Mouse (Mus musculus) liver, embryonic 14.5 days (tissue): ENCODE measurements around the gene Col8a2. TPM values are rescaled to one million over a fixed set of nuclear protein-coding genes. Genes with fewer than 3 reads are reported as not detected.

Experiments
- ATAC-seq: fragments of 200-750 bp; cut with Nextera tagmentation; 2 replicates; pipeline ENCODE4 v1.8.0; 2017; ENCODE audit warnings: moderate number of reproducible peaks, mild to moderate bottlenecking, moderate library complexity; ENCODE audit not compliant: insufficient read depth
- DNase-seq, 3 experiments: peaks; one replicate each; pipeline ENCODE4 v3.0.0-alpha.2; 2012 to 2013; ENCODE audit warnings: low read depth in 3 of 3, low spot score in 3 of 3
- H3K27ac ChIP-seq: fragments of 300-500 bp; sonication (generic); 2 replicates; pipeline ENCODE4 v1.5.1; 2014; ENCODE audit warnings: moderate library complexity, mild to moderate bottlenecking, control low read depth, inconsistent platforms
- H3K27me3 ChIP-seq: fragments of 300-500 bp; sonication (generic); 2 replicates; pipeline ENCODE4 v1.6.1; 2014; ENCODE audit warnings: mild to moderate bottlenecking, low read length, moderate library complexity; ENCODE audit not compliant: control insufficient read depth, insufficient read depth
- H3K36me3 ChIP-seq: fragments of 300-500 bp; sonication (generic); replicated peaks from 2 replicates; pipeline ENCODE4 v1.6.1; 2014; ENCODE audit warnings: low read depth; ENCODE audit not compliant: control insufficient read depth, insufficient read depth
- H3K4me1 ChIP-seq, 2 experiments: fragments of 200-500 bp in 1 of 2; fragments of 300-500 bp in 1 of 2; sonication (generic) in 1 of 2; replicated peaks; 2 replicates each; pipeline ENCODE4 v1.6.1; 2012 to 2014; ENCODE audit warnings: antibody characterized with exemption in 1 of 2, inconsistent platforms in 1 of 2, low read length in 1 of 2; ENCODE audit not compliant: control insufficient read depth in 2 of 2, insufficient read depth in 2 of 2
- H3K4me2 ChIP-seq: fragments of 300-500 bp; sonication (generic); 2 replicates; pipeline ENCODE4 v1.6.1; 2014; ENCODE audit warnings: low read depth, mild to moderate bottlenecking, control low read depth, moderate library complexity
- H3K4me3 ChIP-seq, 2 experiments: fragments of 200-500 bp in 1 of 2; fragments of 300-500 bp in 1 of 2; sonication (generic) in 1 of 2; 2 replicates each; pipeline ENCODE4 v1.5.1; 2012 to 2014; ENCODE audit warnings: low read depth in 2 of 2, low read length in 2 of 2, mild to moderate bottlenecking in 2 of 2, control low read depth in 1 of 2, inconsistent platforms in 1 of 2, moderate library complexity in 1 of 2; ENCODE audit not compliant: insufficient read depth in 1 of 2
- H3K9ac ChIP-seq: fragments of 300-500 bp; sonication (generic); replicated peaks from 2 replicates; pipeline ENCODE4 v1.6.1; 2014; ENCODE audit warnings: mild to moderate bottlenecking, control low read depth, moderate library complexity
- H3K9me3 ChIP-seq: fragments of 300-500 bp; sonication (generic); 2 replicates; pipeline ENCODE4 v1.6.1; 2016; ENCODE audit warnings: low read length, mixed read lengths; ENCODE audit not compliant: control insufficient read depth
- CTCF ChIP-seq: IDR thresholded peaks from 2 replicates; pipeline ENCODE4 v1.5.1; 2016; ENCODE audit warnings: antibody characterized with exemption, low read depth, control low read depth
- EP300 ChIP-seq: IDR thresholded peaks from 2 replicates; pipeline ENCODE4 v1.6.1; 2016; ENCODE audit warnings: antibody characterized with exemption, low read depth
- WGBS: fragments of 180-500 bp; shearing (Covaris S2); extraction: QIAGEN DNeasy Blood & Tissue Kit; methylation state at CpG from one replicate; pipeline ENCODE4 v1.1.7; 2014; ENCODE audit not compliant: insufficient replicate concordance; 5-methylcytosine and 5-hydroxymethylcytosine counted together
- polyA plus RNA-seq, 2 experiments: library from polyadenylated mRNA; depleted of rRNA in 1 of 2; stranded (reverse) in 1 of 2; unstranded in 1 of 2; fragments of >200 nt; fragmentation: Nextera tagmentation in 1 of 2; extraction: Ambion mirVana in 1 of 2; gene quantifications; 2 replicates each; pipeline versions ENCODE4 v1.2.1 to v1.2.3; 2012 to 2014

Gene Col8a2
- polyA plus RNA-seq, 2 experiments, result 0.25 to 0.28 TPM

DNA sequence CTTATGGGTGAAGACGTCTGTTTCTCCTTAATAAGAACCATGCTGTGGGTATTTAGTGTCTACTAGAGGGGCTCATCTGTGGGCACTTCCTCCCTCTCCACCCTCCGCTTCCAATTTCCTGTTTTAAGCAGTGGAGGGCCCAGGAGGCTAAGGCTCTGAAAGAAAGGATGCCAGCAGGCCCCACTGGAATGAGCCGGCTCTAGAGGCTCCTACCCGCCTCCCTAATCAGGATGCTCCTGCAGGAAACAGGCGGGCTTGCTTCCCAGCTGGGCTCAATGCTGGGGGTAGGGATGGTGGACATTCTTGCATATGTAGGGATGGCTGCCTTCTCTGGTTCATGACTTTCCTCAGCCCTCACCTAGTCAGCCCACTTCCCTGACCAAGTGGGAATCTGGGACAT is 26.6 kb downstream of the Col8a2 start:
- Histone ChIP-seq H3K4me3 (no peak overlapping the region), H3K36me3 (peaks cover 10% of the 10 kb centered on the region), H3K4me1 (no peaks in the 10 kb centered on the region), H3K27me3 (no peaks in the 10 kb centered on the region), H3K4me2 (no peak overlapping the region), H3K9ac (no peak overlapping the region), H3K9me3 (no peaks in the 10 kb centered on the region), H3K27ac (no peak overlapping the region)
- TF ChIP-seq CTCF (no peak), EP300 (no peak)
- DNase-seq (no peak), ATAC-seq (no peak)
- 47% methylated on average over 5 of the region's 5 CpGs for WGBS

DNA sequence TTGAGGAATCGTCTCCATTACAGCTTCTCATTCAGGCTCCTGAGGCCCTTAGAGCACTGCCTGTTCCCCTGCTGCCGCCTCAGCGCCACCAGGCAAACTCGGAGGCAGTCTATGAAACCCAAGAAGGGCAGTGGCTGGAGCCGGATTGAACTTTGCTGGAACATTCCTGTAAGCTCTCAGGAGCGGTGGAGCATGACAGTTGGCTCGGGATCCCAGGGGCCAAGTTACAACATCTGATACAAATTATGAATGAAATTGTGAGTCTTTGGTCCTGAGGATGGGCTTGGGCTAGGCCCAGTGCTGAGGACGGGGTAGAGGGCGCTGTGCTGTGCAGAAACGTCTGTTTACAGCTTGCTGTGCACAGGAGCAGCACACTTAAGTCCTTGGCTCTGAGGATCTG is 27.8 kb downstream of the Col8a2 start:
- no peaks in the 10 kb centered on the region for H3K9me3 ChIP-seq
- ATAC-seq (no peak), DNase-seq (no peak)
- H3K9ac ChIP-seq, result no peak overlapping the region
- H3K27me3 ChIP-seq, result no peaks in the 10 kb centered on the region
- no peak overlapping the region for H3K4me2 ChIP-seq
- no peak overlapping the region for H3K4me3 ChIP-seq
- WGBS, result 70% methylated on average over 10 of the region's 10 CpGs
- H3K27ac ChIP-seq, result no peak overlapping the region
- no peaks in the 10 kb centered on the region for H3K4me1 ChIP-seq
- TF ChIP-seq CTCF (no peak), EP300 (no peak)
- H3K36me3 ChIP-seq, result peaks cover 10% of the 10 kb centered on the region

DNA sequence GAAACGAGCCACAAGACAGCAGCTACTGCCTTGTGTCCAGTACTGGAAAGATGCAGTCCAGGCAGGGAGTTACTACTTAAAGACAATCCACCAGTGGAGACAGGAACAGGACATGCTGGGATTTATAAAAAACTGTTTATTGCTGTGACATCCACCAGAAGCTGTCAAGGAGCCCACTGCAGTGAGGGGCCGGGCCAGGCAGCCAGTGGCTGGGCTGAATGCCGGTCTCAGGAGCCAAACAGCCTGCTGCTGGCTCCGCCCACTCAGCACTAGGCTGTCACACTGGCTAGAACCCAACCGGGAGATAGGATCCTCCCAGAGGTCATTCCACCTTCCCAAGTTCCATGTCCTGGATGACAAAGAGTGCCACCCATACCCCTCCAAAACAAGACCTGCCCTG is 29.3 kb downstream of the Col8a2 start:
- Histone ChIP-seq H3K4me3 (no peak overlapping the region), H3K4me2 (no peak overlapping the region), H3K9me3 (no peaks in the 10 kb centered on the region), H3K9ac (no peak overlapping the region), H3K27ac (no peak overlapping the region), H3K27me3 (no peaks in the 10 kb centered on the region), H3K4me1 (peaks cover 4 to 6% of the 10 kb centered on the region in 2 experiments; a peak in 2 of 4 replicates), H3K36me3 (peaks cover 10% of the 10 kb centered on the region)
- DNase-seq (no peak), ATAC-seq (no peak)
- TF ChIP-seq EP300, result no peak
- WGBS, result 63% methylated on average over 5 of the region's 5 CpGs

DNA sequence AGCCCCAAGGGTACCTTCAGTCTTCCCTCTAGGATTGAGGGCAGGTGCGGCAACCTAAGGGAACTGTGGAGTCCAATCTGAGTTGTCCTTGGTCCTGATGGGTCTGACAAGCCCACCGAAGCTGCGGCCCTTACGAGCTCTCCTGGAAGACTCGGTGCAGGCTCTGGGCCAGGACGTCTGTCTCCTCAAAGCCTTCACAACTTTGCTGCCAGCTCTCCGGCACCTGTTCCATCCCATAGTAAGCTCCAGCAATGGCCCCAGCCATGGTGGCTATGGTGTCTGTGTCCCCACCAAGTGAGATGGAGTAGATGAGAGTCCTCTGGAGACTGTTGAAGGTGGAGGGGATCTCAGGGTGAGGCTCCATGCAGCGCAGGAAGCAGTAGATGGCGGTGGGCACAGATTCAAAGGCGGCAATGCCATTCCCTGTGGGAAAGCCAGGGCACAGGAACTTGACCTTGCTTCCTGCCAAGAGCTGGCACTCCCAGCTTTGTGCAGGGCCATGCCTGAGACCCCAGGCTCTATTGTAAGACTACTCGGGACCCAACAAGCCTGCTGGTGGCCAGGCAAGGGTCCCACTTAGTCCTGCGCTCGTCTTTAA is 29.9 kb downstream of the Col8a2 start:
- Histone ChIP-seq H3K4me2 (no peak overlapping the region), H3K4me3 (no peak overlapping the region), H3K36me3 (peaks cover 10% of the 10 kb centered on the region), H3K27ac (no peak overlapping the region), H3K27me3 (no peaks in the 10 kb centered on the region), H3K4me1 (peaks cover 4 to 6% of the 10 kb centered on the region in 2 experiments; a peak in 2 of 4 replicates), H3K9me3 (no peaks in the 10 kb centered on the region), H3K9ac (no peak overlapping the region)
- ATAC-seq (no peak), DNase-seq (no peak)
- 87% methylated on average over 13 of the region's 13 CpGs for WGBS
- TF ChIP-seq CTCF, result no peak
- no peak for TF ChIP-seq EP300

DNA sequence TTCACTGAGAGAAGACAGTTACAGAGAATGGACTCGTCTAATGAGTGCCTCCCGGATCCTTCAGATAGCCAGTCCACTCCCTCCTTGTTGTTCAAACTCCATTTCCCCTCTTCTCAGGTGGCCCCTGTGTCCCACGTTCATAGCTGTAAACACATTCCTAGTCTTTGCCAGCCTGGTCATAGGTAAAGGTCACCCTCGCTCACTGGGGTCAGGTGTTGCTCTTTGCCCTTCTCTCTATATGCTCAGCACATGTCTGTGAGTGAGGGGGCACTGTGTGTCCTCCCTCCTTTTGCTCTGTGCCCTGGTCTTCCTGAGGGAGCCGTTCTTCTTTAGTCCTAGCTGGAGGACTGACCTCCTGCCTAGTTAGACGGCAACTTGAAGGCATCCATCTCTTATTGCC is 33.2 kb downstream of the Col8a2 start:
- WGBS, result 70% methylated on average over 6 of the region's 6 CpGs
- Histone ChIP-seq H3K4me2 (peak overlapping the region; percentile 5; the same call in 1 of the 2 replicates), H3K4me3 (no peak overlapping the region), H3K36me3 (peaks cover 10% of the 10 kb centered on the region), H3K27me3 (no peaks in the 10 kb centered on the region), H3K27ac (no peak overlapping the region), H3K4me1 (peaks cover 4 to 6% of the 10 kb centered on the region in 2 experiments; a peak in 2 of 4 replicates), H3K9me3 (no peaks in the 10 kb centered on the region), H3K9ac (no peak overlapping the region)
- TF ChIP-seq EP300 (no peak), CTCF (no peak)
- DNase-seq, result no peak
- ATAC-seq, result no peak
